Mouse (Mus musculus): ENCODE data around the gene Syp.

The Syp gene

DNA sequence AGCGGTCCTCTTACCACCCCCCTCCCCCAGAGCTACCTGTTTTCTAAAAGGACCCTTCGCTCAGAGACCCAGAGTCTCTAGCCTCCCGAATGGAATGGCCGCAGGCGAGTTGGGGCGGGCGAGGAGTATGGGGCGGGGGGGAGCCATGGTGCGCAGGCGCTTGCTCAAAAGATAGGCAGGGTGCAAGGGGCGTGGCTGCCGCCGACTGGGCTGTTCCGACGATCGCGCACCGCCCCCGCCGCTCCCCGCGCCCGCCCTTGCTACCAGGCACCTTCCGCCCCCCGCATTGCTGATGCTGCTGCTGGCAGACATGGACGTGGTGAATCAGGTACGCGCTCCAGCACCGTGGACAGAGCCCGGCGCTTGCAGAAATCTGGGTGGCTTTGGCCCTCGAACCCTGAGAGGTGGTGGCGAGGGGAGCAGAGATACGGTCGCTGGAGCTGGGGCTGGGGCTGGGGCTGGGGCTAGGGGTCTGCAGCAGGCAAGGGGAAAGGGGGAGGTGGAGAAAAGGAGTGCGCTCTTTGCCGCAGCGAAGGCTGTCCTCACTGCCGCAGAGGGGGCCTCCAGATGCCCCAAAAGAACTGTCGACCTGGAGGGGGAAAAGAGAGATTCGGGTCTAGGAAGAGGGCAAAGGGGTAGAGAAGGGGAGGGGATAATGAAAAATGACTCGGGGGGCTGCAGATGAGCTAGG is at the start of gene Syp:
Syp (plus strand) TSS at position 71 of the 691 bp plus-strand sequence.
- DNase-seq (ENCODE audit: low spot score in 2 of 2): peak; percentile 86 to 93

DNA sequence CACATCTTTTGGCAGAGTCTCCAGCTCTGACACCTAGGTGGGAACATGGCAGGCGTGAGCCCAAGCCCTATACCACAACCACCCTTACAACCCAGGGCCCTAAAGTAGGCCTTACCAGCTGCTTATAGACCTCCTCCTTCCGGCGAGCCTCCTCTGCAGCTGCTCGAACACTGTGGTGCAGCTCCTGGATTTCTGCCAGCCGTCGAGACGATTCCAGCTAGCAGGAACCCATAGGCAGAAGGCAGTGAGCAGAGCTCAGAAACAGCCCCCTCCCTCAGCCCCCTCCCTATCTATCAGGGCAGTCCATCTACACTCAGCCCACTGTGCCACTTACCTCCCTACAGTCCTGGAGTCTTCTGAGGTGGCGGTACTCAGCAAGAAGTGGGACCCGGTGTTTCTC is 42.9 kb upstream of the Syp start:
- DNase-seq (ENCODE audit: low spot score in 2 of 2): no peak

DNA sequence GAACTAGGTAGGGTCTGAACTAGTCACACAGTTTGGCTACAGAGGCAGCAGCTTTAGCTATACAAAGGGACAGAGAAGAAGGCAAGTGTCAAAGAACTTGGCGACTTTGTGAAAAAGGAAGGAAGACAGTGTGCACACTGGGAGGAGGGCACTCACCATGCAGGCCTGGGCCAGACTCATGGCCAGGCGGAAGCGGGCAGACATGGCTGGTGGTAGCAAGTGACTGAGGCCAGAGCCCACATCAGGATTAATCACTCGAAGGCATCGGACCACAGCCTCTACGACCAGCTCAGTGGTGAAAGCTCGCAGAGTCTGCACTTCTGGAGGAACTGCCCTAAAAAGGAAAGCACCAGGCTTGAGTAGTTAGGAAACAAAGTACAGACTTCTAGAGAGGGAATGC is 34.3 kb upstream of the Syp start:
- no peak for DNase-seq (ENCODE audit: low spot score in 2 of 2)

DNA sequence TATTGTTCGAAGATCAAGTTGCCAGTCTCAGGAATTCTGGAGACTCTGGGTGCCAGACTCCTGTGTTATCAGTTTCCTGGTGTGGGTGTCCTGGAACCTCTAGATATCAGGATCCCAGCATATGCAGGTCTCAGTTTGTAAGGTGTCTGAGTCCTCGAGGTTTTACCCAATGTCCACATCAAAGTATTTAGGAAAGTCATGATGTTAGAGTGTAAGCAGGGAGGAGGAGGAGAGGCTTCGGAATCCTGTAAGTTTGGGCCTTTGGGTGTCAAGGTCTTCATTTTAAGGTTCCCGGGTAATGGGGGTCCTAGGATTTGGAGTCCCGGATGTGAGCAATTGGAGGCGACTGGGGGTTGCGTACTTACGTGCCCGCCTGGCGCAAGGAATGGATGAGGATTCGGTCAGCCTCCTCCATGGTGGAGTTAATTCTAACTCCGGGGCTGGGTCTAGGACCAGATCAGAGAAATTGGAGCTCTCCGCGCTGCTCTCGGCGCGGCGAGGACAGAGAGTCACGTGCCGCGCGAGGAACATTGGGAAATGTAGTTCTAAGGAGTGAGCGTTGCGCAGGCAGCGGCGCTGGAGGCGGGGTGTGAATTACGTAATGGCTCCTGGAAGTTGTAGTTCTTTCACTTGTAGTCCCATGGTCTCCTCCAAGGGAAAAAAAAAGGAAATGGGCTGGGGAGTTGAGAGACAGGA is 33.2 kb upstream of the Syp start, which contains the start of gene Ccdc22:
Ccdc22 (minus strand) TSS at position 639 of the 696 bp plus-strand sequence.
- peak; percentile 76 to 85 for DNase-seq (ENCODE audit: low spot score in 2 of 2)

DNA sequence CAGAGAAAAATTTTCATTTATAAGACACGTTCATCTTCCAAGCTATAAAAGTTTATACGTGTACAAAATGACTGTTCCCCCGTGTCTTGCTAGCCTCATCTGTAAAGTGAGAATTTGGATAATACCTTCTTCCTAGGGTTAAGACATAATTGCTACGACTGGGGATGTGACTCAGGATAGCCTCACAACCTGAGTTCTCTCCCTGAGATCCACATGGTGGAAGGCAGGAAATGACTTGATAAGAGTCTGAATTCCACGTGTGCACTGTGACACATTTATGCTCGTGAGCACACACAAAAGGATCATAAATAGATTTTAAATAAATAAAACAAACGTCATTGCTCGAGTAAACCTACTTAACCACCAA is 32.7 kb upstream of the Syp start:
- DNase-seq (ENCODE audit: low spot score in 2 of 2): no peak

DNA sequence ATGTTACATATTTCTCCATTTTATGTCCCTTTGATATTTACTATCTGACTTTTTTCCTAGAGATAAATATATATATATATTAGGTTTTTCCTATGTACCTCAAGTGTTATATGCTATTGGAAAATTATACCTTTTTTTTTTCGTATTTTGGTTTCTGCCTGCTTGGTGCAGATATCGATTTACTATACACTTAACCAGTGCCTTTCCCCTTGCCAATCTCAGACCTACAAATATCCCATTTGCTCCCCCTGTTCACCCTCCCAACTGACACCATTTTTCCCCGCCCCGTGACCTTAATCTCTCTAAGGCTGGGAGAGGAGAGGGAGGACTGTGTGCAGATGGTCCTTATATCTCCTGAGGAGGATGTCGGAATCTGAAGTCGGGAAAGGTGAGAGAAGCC is 31.5 kb upstream of the Syp start, which contains the start of gene Cacna1f:
Cacna1f (plus strand) TSS at position 301 of the 400 bp plus-strand sequence.
- DNase-seq (ENCODE audit: low spot score in 2 of 2): no peak

DNA sequence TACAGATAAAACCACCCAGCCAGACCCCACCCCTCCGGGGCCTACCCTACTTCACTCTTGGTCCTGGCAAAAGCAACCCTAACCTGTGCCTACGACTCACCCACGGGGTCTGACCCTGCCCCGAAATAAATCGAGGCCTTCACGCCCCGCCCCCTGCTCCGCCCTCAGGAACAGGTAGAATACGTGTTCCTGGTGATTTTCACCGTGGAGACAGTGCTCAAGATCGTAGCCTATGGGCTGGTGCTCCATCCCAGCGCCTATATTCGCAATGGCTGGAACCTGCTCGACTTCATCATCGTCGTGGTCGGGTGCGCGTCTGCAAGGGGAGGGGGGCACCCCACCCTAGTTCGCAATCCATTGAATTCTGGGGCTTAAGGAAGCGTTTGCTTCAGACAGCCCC is 28.2 kb upstream of the Syp start:
- no peak for DNase-seq (ENCODE audit: low spot score in 2 of 2)

DNA sequence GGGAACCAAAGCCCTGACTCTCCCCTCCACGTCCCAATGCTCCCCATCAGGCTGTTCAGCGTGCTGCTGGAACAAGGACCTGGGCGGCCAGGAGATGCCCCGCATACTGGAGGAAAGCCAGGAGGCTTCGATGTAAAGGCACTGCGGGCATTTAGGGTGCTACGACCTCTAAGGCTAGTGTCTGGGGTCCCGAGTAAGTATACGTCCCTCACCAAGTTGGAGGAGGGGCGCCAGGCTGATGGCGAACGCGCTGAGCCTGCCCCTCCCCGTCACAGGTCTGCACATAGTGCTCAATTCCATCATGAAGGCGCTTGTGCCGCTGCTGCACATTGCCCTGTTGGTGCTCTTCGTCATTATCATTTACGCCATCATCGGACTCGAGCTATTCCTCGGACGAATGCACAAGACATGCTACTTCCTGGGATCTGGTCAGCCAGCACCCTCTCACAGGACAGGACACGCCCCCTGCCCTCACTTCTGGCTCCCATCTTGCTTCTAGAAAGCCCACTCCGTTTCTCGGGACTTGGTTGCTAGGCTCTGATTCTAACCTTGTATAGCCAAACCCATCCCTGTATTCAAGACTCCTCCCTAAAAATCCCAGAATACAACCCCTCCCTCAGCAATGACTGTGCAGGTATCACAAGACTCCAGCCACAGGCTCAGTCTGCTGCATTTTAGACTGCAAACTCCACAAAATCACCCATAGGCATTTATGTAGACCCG is 27.6 kb upstream of the Syp start:
- no peak for DNase-seq (ENCODE audit: low spot score in 2 of 2)

DNA sequence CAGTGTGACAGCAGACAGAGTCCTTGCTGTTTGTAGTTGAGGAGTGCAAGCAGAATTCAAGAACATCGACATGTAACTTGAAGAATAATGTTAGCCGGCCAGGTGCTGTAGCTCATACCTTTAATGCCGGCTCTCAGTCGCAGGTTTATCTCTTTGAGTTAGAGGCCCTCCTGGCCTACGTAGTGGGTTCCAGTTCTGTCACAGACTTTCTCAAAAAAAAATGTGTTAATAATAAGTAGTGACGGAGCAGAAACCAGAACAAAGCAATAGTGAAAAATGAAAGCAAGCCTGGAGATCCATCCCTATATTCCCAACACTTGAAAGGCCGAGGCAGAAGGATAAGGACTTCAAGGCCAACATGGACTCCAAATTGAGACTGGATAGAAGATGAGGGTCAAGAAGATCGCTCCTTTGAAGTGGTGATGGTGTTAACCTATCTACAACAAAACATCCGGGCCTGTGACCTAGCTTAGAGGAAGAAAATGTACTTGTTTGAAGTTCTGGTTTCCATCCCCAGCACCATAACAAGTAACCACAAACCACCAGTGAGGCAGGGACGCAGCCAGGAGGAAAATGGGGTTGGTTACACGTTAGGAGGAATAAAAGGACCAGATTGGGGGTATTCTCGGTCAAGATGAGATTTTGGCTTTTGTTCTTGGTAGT is 20.3 kb upstream of the Syp start:
- DNase-seq (ENCODE audit: low spot score in 2 of 2): no peak

DNA sequence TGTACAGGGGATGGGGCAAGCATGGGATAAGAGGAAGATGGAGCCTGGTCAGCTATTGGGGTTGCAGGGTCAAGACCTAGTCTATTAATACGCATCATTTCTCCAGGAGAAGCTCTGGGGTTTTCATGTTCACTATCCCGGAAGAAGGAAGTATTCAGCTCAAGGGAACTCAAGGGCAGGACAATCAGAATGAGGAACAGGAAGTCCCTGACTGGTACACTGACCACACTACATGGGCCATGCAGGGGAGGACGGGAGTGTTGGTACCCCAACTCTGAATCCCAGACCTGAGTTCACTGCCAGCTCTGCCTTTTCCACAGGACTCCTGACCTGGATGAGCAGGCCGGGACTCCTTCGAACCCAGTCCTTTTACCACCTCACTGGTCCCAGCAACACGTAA is 5.7 kb upstream of the Syp start:
- DNase-seq (ENCODE audit: low spot score in 2 of 2): no peak

DNA sequence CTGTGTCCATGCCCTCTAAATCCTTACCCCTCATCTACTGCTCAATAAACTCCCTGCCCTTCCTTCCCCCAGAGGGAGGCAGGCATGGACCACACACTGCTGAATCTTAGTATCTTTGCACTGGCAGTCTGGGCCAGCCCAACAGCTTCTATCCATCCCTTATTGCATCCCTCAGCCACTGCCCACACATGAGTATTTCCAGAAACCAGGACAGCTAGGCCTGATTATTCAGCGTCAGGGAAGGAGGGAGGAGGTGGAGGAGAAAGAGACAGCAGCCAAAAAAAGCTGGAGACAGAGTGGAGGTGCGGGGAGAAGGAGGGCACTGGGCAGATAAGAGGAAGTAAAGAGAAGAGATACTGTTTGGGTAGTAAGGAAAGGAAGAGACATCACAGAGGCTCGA is 3.2 kb upstream of the Syp start:
- no peak for DNase-seq (ENCODE audit: low spot score in 2 of 2)

DNA sequence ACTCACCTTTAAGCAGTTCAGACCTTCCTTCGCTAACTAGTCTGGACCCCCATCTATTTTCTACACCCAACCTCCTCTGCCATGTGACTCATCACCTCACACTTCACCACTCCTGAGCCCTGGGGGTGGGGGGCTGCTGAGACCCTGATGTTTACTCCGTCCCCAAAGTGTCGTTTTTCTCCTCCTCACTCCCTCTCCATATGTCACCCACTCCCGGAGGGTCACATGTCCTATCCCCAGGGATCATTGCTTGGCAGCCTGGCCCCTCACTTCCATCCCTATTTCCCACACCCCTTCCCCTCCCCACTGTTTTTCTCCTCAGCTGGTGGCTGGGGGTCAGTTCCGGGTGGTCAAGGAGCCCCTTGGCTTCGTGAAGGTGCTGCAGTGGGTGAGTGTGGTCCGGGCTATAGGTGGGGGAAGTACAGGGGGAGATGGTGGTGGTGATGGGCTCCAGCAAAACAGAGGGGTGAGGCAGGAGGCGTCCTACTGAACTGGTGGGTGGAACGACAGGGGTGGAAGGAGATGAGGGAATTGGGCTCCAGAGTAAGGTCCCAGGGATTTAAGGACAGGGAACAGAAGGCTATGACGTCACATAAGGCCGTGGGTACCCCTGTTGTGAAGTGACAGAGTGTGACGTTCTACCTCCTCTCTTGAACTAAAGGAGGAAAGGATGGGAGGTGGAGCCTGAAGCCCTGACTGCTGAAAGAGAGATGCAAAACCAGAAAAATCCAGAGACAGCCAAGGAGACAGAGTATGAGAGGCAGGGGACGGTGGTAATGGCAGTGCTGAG is 1.5 kb downstream of the Syp start:
- DNase-seq (ENCODE audit: low spot score in 2 of 2): no peak

DNA sequence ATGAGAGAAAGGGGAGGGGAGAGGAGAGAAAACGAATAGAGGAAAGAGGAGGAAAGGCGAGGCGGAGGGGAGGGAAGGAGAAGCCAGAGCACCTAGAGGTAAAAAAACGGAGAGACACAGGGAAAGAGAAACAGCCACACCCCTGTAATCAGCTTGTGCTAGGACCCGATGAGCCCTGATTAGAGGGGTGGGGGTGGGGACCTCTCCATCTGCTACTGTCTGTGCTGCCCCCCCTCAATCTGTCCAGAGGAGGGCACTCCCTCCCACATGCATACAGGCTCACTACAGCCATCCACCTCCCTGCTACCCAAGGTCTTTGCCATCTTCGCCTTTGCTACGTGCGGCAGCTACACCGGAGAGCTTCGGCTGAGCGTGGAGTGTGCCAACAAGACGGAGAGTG is 2.5 kb downstream of the Syp start:
- no peak for DNase-seq (ENCODE audit: low spot score in 2 of 2)

DNA sequence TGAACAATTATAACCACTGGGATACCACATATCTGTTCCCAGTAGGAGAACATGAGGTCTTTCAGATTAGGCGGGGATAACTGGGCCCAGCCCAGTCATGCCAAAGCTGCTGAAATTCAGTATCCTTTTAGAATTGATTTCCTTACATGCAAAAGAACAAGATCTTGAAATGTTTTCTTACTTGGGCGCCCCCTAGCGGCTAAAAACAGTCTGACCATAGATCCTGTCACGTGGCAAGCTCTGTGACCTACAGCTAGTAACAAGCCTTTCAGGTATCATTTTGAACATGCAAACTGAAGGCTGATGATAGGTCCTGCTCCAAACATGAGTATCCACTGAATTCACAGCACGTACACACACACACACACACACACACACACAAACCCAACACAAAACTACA is 7.1 kb downstream of the Syp start:
- peak; percentile 77 to 91 for DNase-seq (ENCODE audit: low spot score in 2 of 2)

DNA sequence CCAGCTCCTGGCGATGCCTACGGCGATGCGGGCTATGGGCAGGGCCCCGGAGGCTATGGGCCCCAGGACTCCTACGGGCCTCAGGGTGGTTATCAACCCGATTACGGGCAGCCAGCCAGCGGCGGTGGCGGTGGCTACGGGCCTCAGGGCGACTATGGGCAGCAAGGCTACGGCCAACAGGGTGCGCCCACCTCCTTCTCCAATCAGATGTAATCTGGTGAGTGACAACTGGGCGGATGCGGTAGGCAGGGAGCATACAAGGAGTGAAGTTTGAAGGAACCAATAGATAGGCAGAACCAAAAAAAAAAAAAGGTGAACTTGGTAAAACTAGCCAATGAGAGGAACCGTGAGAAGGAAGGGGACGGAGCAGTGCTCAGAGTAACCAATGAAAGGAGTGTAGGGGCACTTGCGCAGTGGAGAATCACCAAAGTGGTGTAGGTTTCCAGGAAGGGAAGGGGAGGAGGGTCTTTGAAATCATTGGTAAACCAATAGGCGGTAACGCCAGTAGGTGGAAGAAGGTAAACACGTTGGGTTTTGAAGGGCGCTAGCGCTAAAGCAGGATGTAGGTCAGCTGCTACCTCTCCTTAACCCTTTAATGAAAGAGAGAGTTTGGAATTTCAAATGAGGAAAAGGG is 10.5 kb downstream of the Syp start:
- DNase-seq (ENCODE audit: low spot score in 2 of 2): peak; percentile 83 to 86

DNA sequence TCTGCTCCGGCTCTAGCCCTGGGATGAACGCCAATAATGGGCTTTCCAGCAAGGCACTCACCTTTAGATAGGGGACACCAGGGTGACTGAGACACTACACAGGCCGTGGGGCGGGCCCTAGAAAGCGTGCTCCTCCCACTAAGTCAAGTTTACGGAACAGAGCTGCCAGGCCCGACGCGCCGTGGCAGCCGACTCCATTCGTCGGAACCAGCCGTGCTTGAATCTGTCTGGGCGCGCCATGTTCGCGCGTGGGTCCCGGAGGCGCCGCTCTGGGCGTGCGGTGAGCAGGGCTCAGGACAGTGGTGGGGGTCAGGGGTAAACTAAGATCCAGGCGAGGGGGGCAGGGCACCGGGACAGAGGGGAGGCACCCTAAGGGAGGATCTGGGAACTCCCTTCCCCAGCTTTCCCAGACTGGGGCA is 19.0 kb downstream of the Syp start, which contains the start of gene Prickle3:
Prickle3 (plus strand) TSS at position 40 of the 419 bp plus-strand sequence.
- DNase-seq (ENCODE audit: low spot score in 2 of 2): peak; percentile 40 to 74

DNA sequence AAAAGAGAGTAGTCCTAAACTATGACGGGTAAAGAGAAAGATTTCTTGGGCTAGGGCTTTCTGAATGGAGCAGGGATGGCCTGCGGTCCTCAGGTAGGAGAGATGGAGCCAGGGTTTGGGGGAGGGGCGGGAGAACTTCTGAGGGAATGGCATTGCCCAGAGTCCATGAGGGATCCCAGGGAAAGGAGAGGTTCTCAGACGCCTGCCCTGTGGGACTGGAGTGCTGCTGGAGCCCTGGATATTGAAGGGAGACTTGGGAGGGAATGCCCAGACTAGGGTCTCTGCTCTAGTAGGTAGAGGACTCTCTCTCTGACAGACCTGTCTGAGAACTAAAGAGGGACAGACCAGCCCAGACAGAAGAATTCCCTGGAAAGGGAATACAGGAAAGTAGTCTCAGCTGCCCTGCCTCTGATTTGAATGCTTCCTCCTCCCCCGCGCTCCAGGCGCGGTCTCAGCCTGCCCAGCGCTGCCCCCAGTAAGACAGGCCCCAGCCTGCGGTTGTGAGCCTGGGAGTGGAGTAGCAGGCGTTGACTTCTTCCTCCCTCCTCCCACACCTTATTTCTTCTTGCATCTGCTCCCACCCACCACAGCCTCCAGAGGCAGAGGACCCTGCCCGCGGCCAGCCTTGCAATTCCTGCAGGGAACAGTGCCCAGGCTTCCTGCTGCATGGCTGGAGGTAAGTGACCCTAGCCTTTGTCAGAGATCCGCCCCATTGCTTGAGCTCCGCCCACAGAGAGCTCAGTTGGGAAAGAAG is 19.9 kb downstream of the Syp start:
- DNase-seq (ENCODE audit: low spot score in 2 of 2): no peak

DNA sequence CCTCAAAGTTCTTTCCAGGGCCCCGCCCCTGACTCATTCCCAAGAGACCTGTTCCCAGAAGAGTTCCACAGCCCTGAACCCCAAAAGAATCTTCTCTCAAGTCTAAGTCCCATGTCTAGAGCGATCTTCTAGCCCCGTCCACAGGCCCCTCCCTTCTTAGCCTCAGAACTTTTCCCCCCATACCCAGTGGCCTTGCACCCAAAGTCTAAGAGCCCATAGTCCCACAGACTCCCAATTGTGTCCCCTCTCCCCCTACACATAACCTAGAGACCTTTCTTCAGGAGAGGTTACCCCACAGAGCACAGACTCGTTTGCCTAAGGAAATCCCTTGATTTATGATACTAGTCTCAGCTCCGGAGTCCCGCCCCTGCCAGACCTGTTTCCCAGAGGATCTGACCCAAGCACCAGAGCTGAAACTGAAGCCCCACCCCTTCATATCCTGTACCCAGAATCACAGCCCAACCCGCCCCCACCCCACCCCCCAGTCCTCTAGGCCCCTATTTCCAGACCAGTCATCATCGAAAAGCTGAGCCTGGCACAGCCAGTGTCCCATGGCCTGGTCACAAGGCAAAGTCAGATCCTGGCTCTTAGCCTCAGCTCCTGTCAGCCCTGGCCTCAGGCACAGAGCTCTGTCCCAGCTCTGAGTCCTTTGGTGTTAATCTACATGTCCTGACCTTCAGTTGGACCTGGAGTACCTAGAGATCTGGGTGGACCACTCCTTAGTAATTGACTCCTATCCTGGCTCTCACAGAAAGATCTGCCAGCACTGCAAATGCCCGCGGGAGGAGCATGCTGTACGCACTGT is 20.7 kb downstream of the Syp start:
- no peak for DNase-seq (ENCODE audit: low spot score in 2 of 2)

DNA sequence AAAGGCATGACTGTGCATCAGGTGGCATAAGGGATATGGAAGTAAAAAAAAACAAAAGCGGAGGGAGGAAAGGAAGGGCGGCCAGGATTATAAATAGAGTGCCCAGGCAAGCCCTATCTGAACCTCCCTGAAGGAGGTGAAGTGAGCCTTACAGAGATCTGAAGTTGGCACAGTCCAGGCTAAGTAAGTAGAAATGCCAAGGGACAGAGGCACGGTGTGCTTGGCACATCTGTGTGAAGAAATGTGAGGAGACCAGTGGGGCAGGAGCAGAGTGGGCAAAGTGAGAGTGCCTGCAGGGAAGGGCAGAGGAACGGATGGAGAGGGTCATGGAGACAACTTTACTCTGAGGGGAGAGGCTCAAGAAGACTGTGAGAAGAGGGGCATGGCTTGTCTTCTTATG is 22.8 kb downstream of the Syp start:
- no peak for DNase-seq (ENCODE audit: low spot score in 2 of 2)
